Mouse (Mus musculus) midbrain, postnatal 0 days (tissue): ENCODE measurements around the gene Bcl2l14. TPM values are rescaled to one million over a fixed set of nuclear protein-coding genes. Genes with fewer than 3 reads are reported as not detected.

Experiments used
- ATAC-seq: fragments of 200-750 bp; cut with Nextera tagmentation; 2 replicates; pipeline ENCODE4 v1.8.0; 2017; ENCODE audit warnings: moderate number of reproducible peaks, mild to moderate bottlenecking, moderate TSS enrichment, moderate library complexity; ENCODE audit not compliant: low FRiP score
- DNase-seq: peaks from one replicate; pipeline ENCODE4 v3.0.0-alpha.2; 2015; ENCODE audit warnings: low spot score
- H3K27ac ChIP-seq: fragments of 300-500 bp; sonication (generic); 2 replicates; pipeline ENCODE4 v1.5.1; 2014; ENCODE audit warnings: low read depth, mild to moderate bottlenecking, low read length, mixed read lengths
- H3K27me3 ChIP-seq: fragments of 300-500 bp; sonication (generic); 2 replicates; pipeline ENCODE4 v1.6.1; 2014; ENCODE audit warnings: low read length, control low read depth, mixed read lengths; ENCODE audit not compliant: insufficient read depth
- H3K36me3 ChIP-seq: fragments of 300-500 bp; sonication (generic); 2 replicates; pipeline ENCODE4 v1.6.1; 2014; ENCODE audit warnings: low read length, control low read depth, mixed read lengths; ENCODE audit not compliant: insufficient read depth
- H3K4me1 ChIP-seq: fragments of 300-500 bp; sonication (generic); 2 replicates; pipeline ENCODE4 v1.6.1; 2014; ENCODE audit warnings: mild to moderate bottlenecking, control low read depth, antibody characterized with exemption, low read length, mixed read lengths; ENCODE audit not compliant: insufficient read depth
- H3K4me2 ChIP-seq: fragments of 300-500 bp; sonication (generic); 2 replicates; pipeline ENCODE4 v1.6.1; 2014; ENCODE audit warnings: low read depth, mild to moderate bottlenecking, low read length, mixed read lengths; ENCODE audit not compliant: poor library complexity, severe bottlenecking
- H3K4me3 ChIP-seq: fragments of 300-500 bp; sonication (generic); 2 replicates; pipeline ENCODE4 v1.5.1; 2014; ENCODE audit warnings: low read depth, mild to moderate bottlenecking, low read length, moderate library complexity
- H3K9ac ChIP-seq: fragments of 300-500 bp; sonication (generic); replicated peaks from 2 replicates; pipeline ENCODE4 v1.6.1; 2014; ENCODE audit warnings: mild to moderate bottlenecking, low read length, moderate library complexity, mixed read lengths; ENCODE audit not compliant: poor library complexity, severe bottlenecking
- H3K9me3 ChIP-seq: fragments of 300-500 bp; sonication (generic); 2 replicates; pipeline ENCODE4 v1.6.1; 2016; ENCODE audit warnings: low read length, control low read depth
- CTCF ChIP-seq: IDR thresholded peaks from 2 replicates; pipeline ENCODE4 v1.5.1; 2016; ENCODE audit warnings: antibody characterized with exemption, mild to moderate bottlenecking
- WGBS: fragments of 180-500 bp; shearing (Covaris S2); extraction: QIAGEN DNeasy Blood & Tissue Kit; methylation state at CpG from one replicate; pipeline ENCODE4 v1.1.7; 2014; 5-methylcytosine and 5-hydroxymethylcytosine counted together
- polyA plus RNA-seq: library from polyadenylated mRNA; unstranded; fragments of >200 nt; fragmentation: Nextera tagmentation; extraction: Ambion mirVana; gene quantifications from 2 replicates; pipeline ENCODE4 v1.2.1, GENCODE M21; 2015
- total RNA-seq: library from RNA; depleted of rRNA; stranded (reverse); fragments of >200 nt; gene quantifications from 2 replicates; pipeline ENCODE4 v1.2.3, GENCODE M21; 2014

Gene Bcl2l14
- total and polyA plus RNA-seq, 2 experiments from 2014 or later, result not detected

DNA sequence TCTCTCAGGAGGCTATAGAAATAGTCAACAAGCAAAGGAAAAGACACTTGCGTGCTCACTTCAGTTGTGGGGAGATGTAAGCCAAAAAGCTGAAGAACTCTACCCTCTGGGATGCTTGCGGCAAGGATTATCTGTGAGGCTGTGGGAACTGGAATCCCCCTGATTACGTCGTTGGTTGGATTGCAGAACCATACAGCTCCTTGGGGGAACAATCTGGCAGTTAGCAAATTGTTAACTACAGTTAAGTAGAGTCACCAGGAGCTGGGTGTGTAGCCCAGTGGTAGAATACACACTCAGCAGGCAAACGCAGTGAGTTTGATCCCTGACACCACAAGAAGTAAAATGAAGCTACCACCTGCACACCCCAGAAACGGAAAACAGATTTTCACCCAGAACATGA, 37.9 kb downstream of the Bcl2l14 start:
- Histone ChIP-seq H3K36me3 (no peaks in the 10 kb centered on the region), H3K4me1 (no peaks in the 10 kb centered on the region), H3K4me2 (no peak overlapping the region), H3K9ac (no peak overlapping the region), H3K9me3 (no peaks in the 10 kb centered on the region), H3K27ac (no peak overlapping the region), H3K27me3 (no peaks in the 10 kb centered on the region), H3K4me3 (no peak overlapping the region)
- no peak for DNase-seq
- WGBS, result 57% methylated on average over 6 of the region's 6 CpGs
- ATAC-seq, result no peak
- TF ChIP-seq CTCF, result no peak

DNA sequence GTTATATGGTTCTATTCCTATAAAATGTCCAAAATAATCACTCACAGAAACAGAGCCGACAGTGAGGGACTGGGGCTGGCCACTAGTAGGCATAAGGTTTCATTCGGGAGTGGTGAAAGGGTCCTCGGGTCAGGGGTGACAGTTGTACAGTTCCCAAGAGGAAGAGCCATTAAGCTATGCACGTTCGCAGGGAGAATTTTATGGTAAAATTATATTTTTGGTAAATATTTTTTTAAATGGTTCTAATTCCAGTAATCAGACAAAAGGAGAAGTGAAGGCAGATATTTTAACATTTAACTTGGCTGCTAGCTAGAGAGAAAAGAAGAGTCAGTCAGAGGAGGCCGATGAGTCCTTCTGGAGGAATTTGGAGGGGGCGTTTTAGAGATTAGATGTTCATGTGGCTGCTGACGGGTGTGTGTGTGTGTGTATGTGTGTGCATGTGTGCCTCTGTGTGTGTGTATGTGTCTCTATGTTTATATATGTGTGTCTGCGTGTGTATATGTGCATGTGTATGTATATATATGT, 38.8 kb downstream of the Bcl2l14 start:
- Histone ChIP-seq H3K27me3 (no peaks in the 10 kb centered on the region), H3K4me1 (no peaks in the 10 kb centered on the region), H3K4me2 (no peak overlapping the region), H3K9ac (no peak overlapping the region), H3K27ac (no peak overlapping the region), H3K36me3 (no peaks in the 10 kb centered on the region), H3K9me3 (no peaks in the 10 kb centered on the region), H3K4me3 (no peak overlapping the region)
- TF ChIP-seq CTCF, result no peak
- DNase-seq (no peak), ATAC-seq (no peak)
- 86% methylated on average over 9 of the region's 9 CpGs for WGBS

DNA sequence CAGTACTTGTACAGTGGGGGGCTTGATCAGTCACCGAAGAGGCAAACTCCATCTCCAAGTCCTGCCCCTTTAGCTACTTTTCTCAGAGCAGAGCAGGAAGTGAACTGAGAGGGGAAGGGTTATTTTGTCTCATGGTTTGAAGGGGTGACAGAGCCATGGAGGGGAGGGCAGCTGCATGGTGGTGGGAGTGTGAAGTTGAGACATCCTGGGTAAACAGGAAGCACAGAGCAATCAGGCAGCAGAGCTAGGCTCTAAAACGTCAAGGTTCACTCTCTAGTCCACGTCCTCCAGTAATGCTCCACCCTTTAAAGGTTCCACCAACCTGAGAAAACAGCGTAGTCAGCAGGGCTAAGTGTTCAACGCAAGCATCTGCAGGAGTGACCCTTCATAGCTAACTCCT, 40.8 kb downstream of the Bcl2l14 start:
- Histone ChIP-seq H3K9me3 (no peaks in the 10 kb centered on the region), H3K4me2 (no peak overlapping the region), H3K4me1 (no peaks in the 10 kb centered on the region), H3K27me3 (no peaks in the 10 kb centered on the region), H3K27ac (no peak overlapping the region), H3K9ac (no peak overlapping the region), H3K4me3 (no peak overlapping the region), H3K36me3 (no peaks in the 10 kb centered on the region)
- DNase-seq, result no peak
- TF ChIP-seq CTCF, result no peak
- 84% methylated on average over 5 of the region's 5 CpGs for WGBS
- no peak for ATAC-seq

DNA sequence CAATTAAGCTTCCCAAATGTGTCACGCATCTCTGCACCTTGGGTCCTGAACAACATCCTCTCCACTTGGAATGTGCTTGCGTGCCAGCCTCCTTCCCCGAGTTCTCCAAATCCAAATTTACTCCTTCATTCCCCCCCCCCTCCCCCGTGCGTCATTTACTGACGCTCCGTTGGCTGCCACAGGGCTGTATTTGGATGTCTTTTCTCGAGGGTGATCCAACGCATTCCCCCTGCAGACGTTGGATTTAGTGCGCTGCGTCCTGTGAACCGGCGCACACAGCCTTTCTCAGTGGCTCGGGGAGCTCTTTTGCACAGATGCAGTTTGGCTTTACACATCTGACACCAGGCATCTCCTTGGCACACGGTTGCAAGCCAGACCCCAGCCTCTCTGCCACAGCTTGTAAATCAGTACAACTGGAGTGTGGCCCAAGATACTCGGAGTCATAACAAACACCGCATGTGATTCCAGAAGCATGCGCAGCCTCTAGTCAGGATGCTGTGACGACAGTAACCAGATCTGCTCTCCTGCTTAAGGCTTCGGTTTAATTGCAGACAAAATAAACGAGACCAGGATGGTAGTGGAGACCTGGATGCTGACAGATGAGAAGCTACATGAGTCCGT, 43.4 kb downstream of the Bcl2l14 start:
- peak overlapping the region; percentile 29 for H3K9ac ChIP-seq
- H3K4me2 ChIP-seq, result peak overlapping the region; percentile 57
- 8% methylated on average over 23 of the region's 23 CpGs for WGBS
- DNase-seq (peak; percentile 75), ATAC-seq (peak; percentile 76)
- H3K4me3 ChIP-seq, result peak overlapping the region; percentile 26
- no peaks in the 10 kb centered on the region for H3K9me3 ChIP-seq
- H3K27ac ChIP-seq, result peak overlapping the region; percentile 39; the same call in 1 of the 2 replicates
- no peak for TF ChIP-seq CTCF
- no peaks in the 10 kb centered on the region for H3K27me3 ChIP-seq
- no peaks in the 10 kb centered on the region for H3K36me3 ChIP-seq
- no peaks in the 10 kb centered on the region for H3K4me1 ChIP-seq

DNA sequence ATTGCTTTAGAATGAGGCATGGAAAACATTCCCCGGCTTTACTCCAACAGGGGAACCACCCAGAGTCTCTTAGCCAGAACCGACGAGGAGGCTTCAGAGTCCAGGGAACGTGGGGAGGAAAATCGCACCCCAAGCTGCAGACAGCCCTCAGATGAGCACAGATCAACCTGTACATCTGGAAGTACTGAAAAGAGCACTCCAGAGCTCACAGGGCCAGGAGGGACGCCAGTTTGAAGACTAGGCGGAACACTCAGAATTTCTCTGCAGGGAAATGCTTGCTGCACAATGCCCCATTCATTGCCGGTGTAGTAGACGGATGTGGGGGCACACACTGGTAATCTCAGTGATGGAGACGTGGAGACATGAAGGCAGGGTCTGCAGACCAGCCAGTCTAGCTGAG, 43.9 kb downstream of the Bcl2l14 start:
- DNase-seq (no peak), ATAC-seq (peak; percentile 10; the same call in 1 of the 2 replicates)
- Histone ChIP-seq H3K4me2 (peak overlapping the region; percentile 57), H3K27ac (peak overlapping the region; percentile 39), H3K9me3 (no peaks in the 10 kb centered on the region), H3K4me1 (no peaks in the 10 kb centered on the region), H3K4me3 (peak overlapping the region; percentile 26; the same call in 1 of the 2 replicates), H3K36me3 (0 out of 2 replicates have a peak, but pooled peaks cover 2% of the 10 kb centered on the region), H3K27me3 (no peaks in the 10 kb centered on the region), H3K9ac (peak overlapping the region; percentile 29; the same call in 1 of the 2 replicates)
- no peak for TF ChIP-seq CTCF
- WGBS, result 22% methylated on average over 10 of the region's 10 CpGs

DNA sequence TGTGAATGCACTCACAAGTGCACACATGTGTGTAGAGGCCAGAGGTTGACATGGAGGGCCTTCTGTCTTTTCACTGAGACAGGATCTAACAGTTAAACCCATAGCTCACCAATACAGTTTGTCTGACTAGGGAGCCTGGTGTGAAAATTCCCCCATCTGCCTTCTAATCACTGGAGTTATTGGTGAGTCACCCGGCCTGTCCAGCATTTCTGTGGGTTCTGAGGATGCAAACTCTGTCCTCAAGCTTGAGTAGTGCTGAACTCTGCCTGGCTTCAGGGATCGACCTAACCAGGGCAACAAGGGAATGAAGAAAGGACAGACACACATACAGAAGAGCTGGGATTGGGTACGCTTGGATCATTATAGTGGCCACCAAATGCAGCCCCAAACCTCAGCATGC, 45.6 kb downstream of the Bcl2l14 start:
- Histone ChIP-seq H3K9ac (no peak overlapping the region), H3K4me1 (no peaks in the 10 kb centered on the region), H3K4me2 (no peak overlapping the region), H3K27me3 (no peaks in the 10 kb centered on the region), H3K27ac (no peak overlapping the region), H3K9me3 (no peaks in the 10 kb centered on the region), H3K4me3 (no peak overlapping the region), H3K36me3 (0 out of 2 replicates have a peak, but pooled peaks cover 2% of the 10 kb centered on the region)
- 87% methylated on average over 3 of the region's 3 CpGs for WGBS
- no peak for ATAC-seq
- TF ChIP-seq CTCF, result no peak
- no peak for DNase-seq
